Mouse (Mus musculus): ENCODE data around the gene Smoc1.
A peak's percentile ranks its signal among the peaks of the same experiment; 100 is the strongest.

Smoc1 gene

DNA sequence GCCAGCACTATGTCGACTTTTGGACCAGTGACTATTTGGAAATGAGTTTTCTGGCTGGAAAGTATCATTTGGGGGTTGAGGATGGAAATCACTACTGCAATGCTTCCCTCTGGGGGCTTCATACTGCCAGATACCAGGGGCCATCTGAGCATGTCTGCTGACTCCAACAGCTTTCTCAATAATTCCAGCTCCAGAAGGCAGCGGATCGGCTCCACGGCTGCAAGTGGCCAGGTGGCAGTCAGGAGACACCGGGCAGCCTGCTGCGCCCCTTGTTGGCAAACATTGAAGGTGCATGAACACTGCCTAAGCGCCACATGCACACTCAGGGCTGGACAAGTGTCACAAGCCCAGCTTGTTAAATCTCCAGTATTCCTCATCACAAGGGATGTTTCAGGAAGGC is 2.2 kb upstream of the Smoc1 start:
- DNase-seq (ENCODE audit: low read depth, low spot score): no peak

DNA sequence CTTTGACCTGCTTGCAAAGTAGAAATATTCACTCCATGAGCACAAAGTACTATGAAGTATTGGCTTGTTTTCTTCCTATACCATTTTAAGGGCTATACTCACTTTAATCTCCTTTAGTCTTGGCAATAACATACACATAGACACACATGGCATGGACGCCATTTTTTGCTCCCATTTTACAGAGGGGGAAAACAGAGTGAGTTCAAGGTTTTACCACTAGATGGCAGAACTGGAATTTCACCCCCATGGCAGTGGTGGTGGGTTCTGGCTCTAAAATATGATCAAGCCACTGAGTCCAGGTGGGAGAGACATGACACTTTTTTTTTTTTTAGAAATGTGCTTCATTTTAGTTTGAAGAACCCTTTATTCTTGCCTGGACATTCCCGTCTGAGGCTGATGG is 1.6 kb upstream of the Smoc1 start:
- peak; percentile 51 for DNase-seq (ENCODE audit: low read depth, low spot score)

DNA sequence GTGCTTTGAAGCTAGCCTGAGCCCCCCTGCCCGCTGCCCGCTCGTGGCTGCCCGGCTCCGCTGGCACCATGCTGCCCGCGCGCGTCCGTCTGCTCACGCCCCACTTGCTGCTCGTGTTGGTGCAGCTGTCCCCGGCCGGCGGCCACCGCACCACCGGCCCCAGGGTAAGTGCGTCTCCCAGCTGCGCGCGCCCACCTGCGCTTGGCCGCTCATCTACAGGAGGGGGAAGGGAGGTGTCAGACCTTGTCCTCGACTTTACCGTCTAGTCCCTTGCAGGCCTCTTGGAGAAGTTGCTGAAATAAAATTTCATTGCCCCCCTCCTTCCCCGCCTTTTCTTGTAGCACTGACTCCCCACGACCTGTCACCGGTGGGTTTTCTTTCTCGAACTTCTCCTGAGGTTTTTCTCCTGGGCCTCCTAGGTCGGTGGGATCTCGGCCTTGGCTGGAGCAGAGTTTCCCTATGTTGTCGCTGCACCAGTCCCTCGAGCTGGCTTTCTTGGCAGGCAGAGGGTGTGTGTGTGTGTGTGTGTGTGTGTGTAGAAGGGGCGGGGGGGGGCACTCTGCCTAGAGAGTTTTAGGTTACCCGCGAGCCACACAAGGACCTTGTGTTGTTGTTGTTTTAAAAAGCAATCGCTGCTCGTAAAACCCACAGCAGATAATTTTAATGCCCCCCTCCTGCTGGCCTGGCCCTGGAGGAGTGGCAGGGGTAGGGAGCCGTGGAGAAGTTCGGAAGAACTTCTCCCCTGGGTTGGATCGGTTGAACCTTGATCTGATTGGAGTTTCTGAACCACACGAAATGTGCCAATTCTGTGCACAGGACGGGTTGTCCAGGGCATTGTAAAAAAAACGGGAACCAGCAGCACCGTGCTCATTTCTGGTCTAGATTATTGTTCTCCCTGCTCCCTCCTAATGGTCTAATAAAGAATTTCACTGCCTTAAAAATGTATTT is 661 bp downstream of the Smoc1 start:
- peak; percentile 28 for DNase-seq (ENCODE audit: low read depth, low spot score)

DNA sequence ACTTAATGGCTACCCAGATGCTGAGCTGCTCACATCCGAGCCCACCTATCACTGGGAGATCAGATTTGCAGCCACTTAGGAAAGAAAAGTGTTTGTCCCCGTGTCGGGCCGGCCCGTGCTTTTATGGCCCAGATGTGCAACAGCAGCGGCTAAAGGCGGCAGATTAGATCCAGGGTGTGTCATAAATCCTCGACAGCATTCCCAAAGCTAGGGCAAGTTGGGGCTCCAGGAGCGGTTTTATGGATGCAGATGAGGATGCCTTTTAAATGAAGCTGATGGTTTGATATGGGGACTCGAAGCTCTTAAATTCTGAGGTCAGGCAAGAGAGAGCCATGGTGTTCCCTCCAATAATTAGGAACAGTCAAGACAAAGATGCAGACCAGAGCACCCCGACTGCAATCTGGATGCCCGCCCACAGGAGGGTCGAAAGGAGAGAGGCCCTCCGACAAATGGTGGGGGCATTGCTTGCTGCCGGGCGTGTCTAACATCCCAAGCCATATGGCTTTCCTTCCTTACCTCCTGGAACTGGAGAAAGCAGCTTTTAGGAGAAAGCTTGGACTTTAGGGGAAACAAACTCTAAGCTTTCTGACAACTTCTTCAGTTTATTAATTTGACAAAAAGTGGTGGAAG is 1.8 kb downstream of the Smoc1 start:
- DNase-seq (ENCODE audit: low read depth, low spot score): no peak

DNA sequence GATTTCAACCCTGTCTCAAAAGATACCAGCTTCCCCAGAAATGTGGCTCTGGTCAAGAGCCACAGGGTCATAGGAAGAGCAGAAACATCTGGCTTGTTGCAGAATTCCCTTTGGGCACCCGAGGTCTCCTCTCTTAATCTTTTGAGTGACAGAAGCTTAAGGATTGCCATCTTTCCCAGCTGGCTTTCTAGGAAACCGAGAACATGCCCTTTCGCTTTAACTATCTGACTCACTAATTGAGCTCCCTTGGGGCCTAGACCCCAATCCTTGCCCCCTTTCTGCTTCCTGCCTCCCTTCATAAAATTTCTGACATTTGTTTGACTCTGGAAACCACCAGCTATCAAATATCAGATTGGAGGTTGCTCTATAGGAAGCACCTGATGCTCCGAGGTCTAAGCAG is 3.1 kb downstream of the Smoc1 start:
- DNase-seq (ENCODE audit: low read depth, low spot score): no peak

DNA sequence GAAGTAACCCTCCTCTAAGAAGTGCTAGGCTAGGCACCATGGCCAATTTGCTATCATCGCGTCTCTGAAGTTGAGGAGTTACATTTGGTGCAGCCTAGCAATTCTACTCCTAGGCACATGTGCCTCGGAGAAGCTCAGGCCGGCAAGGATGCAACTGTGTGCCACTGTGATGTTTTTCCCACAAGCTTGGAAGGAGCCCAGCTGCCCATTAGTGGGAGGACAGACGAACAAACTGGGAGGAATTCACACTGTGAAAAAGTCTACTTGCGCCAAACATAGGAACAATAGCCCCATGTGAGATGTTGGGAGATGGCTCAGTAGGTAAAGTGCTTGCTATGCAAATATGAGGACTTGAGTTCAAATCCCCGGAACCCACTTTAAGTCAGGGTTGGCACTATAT is 5.0 kb downstream of the Smoc1 start:
- DNase-seq (ENCODE audit: low read depth, low spot score): no peak

DNA sequence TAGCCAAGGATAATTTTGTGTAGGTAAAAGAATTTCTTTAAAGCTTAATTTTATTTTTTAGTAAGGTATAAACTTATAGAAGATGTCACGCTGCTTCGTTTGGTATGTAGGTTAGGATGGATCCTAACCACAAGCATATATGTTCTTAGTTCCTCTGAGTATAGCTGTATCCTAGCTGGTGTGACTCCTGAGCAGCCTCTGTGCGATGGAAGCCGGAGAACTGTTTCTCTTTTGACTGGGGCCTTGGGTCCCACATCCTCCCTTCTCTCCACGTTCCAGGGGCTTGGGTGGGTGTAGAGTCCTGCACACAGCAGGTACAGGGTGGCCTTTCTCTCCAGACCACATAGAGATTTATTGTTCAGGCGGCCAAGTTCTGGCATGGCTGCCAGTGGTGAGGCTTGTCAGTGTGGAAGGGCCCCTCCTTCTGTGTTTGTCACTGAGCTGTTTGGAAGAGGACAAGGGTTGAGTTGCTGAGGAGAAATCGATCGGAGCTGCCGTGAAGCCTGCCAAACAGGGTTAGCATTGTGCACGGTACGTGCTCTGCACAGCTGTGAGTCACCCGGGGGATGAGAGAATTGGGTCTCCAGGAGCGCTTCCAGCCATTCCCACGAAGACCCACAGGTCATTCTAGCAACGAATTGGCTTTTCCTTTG is 6.9 kb downstream of the Smoc1 start:
- no peak for DNase-seq (ENCODE audit: low read depth, low spot score)

DNA sequence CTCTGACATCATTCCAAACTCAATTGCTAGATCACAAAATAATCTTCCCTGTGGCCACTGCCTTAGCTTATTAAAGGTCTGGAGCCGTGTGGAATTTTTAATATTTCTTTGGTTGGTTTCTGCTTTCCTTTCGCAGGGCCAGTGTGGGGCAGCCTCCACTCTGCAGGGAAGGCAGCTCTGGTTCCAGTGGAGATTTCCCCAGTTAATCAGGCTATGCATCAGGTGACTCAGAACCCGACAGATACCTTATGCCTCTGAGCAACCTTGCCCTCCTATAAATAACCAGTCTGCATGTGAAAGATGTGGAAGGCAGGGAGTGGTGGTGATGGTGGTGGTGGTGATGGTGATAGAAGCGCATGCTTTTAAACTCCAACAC is 7.4 kb downstream of the Smoc1 start:
- DNase-seq (ENCODE audit: low read depth, low spot score): no peak

DNA sequence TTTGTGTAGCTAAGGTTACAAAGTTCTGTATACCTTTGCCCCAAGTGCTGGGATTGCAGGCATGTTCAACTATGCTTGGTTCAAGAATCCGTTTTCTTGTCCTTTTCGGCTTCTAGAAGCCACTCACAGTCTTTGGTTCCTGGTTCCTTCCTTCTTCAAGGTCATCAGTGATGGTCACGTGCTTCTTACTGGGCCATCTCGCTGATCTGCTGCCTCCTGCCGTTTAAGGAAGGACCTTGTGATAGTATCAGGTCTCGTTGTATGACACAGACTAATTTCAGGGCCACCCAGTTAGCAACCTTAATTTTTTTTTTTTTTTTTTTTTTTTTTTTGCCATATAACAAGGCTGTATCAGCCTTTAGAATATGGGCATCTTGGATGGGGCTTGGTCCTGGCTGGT is 9.2 kb downstream of the Smoc1 start:
- DNase-seq (ENCODE audit: low read depth, low spot score): no peak

DNA sequence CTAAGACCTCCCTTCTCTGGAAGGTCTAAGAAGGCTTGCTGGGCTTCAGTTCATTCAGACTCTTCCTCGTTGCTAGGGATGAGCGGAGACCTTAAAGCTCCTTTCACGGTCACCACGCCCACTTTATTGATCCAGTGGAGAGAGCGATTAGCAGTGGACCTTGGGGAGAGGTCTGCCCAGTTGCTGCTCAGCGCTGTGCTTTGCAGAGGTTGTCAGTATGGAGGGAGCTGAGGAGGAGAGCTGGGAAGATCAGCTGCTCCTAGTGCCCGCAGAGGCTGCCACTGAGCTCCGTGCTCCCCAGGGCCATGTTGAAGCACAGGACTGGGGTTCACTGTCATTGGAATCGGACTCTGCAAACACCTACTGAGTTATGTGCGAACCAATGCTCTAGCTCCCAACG is 17.0 kb downstream of the Smoc1 start:
- DNase-seq (ENCODE audit: low read depth, low spot score): no peak

DNA sequence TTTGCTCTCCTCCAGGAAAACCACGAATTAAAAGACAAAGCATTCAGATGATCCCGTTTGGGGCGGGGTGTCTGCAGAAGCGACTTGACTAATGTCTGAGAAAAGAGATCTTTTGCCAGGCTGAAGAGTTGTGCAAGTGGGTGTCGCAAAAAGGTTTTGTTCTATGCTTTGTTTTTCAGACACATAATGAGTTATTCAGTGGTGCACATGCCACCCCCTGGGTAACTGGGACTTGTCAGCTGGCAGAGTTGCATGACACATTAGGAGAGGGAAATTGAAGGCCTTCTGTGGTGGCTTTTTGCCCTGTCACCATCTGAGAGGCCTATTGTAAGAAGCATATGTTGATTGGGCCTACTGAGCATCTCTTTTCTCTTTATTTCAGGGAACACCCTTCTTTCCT is 20.3 kb downstream of the Smoc1 start:
- no peak for DNase-seq (ENCODE audit: low read depth, low spot score)

DNA sequence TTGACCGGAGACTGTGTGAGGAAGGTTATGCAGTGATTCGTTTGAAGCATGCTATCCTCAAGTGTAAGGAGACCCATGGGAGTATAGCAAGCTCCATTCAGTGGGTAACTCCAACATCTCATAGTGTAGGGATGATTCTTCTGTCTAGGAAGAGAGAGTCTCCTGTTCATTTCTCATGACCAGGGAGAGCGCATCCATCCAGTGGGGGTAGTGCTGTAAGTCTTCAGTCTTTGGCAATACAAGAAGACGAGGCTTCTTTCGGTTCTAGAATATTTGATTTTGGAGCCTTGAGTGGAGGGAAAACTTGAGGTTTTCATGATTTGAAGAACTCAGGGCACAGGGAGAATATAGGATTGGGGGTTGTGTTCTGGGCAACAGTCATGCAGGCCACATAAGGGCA is 23.1 kb downstream of the Smoc1 start:
- no peak for DNase-seq (ENCODE audit: low read depth, low spot score)

DNA sequence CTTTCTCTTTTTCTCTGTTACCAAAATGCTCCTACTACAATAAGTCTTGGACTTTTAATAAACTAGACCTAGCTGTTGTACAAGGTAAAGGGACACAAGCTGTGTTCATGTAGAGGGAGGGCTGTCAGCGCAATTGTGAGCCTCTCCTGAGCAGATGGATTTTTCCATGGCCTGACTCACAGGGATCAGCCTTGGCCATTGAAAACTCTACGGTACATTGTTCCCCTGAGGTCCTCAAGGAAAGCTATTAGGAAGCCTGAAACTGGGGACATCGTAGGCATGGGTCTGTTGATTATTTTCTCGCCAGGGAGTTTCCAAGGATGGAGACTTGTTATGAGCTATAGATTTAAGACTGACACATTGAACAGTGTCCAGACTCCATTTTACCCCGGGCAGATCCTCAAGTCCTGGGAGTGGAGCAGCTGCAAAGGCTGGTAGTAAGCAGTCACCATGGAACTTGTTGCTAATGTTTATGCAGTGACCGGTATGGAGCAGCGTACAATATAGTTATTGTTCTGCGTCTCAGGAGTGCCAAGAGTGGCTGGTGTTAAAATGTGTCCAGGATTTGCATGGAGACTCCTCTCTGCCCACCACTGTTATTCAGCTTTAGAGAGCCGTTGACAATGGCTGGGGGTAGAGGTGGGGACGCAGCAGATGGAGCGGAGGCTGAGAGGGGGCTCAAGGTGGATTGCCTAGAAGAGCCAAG is 28.5 kb downstream of the Smoc1 start:
- DNase-seq (ENCODE audit: low read depth, low spot score): no peak

DNA sequence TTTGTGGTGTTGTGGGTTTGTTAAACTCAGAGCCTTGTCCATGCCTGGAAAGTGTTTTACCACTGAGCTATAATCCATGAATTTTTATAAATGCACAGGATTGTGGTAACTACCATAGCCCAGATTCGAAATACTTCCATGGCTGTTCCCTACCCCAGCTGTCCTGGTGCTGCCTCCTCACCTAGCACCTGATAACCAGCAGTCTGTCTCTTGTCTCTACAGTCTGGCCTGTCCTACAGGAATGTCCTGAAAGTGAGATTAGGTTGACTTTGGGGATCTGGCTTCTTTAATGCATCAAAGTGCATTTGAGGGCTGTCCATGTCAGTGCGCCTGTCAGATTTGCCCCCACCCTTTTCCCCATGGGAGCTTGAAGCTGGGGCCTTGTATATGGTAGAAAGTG is 29.2 kb downstream of the Smoc1 start:
- DNase-seq (ENCODE audit: low read depth, low spot score): no peak

DNA sequence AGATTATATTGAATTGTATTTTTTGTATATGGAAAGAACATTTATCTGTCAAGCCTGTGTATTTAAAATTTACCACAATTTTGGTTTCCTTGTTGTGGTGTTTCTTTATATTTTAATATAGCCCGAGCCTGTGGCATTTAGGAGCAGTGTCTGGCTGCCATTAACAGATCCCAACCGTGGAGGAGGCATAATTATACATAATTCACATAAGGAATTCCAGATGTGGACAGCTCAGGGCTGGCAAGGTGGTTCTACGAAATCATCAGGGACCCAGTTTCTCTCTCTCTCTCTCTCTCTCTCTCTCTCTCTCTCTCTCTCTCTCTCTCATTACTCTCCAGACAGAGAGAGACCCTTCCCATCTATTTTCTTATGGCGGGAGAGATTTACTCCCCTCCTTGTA is 31.0 kb downstream of the Smoc1 start:
- DNase-seq (ENCODE audit: low read depth, low spot score): no peak

DNA sequence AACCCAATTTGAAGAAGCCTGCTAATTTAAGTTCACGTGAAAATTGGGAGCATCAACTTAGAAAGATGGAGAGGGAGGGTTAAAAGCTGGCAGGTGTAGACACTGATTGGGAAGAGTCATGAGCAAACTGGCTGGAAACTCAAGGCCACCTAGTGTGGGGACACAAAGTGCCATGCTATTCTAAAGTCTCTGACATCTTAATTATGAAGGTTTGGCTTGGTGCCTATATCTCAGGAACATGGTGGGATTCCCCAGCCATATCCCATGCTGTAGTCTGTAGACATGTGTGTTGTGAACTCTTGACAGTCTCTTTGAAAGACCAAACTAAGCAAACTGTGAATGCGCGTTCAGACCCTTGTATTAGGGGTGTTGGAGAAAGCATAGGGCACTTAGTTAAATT is 32.0 kb downstream of the Smoc1 start:
- DNase-seq (ENCODE audit: low read depth, low spot score): no peak

DNA sequence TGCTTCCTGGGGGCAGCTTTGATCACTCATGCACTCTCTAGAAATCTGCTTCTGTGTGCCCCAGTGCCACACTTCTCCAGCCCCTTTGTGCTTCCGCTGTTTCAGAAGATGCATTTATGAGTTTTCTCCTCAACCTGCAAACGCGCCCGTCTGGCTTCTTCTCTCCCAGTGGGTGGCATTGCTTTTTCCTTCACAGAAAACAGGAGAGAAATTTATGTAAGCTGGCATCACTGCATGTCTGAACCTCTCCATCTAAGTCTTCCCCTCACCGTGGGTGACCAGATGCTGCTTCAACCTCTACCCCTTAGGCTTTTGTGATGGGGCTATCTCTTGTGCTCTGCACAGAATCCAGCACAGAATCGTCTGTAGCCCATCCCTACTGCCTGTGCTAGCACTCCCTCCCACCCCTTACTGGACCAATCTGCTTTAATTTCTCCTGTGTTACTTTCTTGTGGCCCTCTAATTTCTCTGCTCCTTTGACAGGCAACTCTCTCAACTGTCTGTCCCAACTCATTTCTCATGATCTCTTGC is 35.3 kb downstream of the Smoc1 start:
- no peak for DNase-seq (ENCODE audit: low read depth, low spot score)

DNA sequence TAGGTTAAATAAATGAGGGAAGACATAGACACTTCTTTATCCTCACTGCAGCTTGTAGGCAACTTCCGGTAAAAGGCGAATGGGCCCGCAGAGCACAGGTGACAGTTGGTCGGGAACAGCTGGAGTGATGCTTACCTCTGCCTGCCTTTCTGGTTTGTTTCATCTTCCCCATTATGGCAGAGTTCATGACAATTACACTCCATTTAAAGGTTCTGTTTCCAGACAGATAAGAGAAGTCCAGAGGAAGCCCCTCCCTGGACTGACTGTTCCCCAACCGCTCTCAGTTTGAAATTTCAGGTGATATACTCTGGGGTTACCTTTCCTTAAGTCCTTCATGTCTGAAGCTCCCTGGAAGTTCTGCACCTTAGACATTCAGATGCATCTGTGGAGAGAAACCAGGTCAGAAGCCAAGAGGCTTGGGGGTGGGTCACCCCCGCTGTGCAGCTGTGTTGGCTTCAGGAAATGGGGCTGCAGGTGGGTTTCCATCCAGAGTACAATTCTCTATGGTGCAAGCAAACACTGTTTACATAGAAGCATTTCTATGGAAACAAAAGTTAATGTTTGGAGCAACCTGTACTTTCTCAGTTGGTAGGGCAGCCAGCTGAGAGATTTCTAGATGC is 36.8 kb downstream of the Smoc1 start:
- no peak for DNase-seq (ENCODE audit: low read depth, low spot score)

DNA sequence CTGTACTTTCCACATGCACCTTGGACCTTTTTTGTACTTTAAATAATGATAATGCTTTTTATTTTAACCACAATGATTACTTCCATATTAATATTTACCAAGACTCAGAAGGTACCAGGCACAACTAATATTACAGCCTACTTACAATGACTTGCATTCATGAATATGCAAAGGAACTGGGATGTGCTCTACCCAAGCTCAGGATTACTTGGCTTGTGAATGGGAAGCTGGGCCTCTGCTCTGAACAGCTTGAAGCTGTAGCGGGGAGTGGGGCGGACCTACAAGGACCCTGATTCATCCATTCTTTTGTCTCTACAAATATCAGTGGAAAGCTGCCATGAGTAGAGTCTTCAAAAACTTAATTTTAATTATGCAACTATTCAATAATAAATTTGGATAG is 47.5 kb downstream of the Smoc1 start:
- DNase-seq (ENCODE audit: low read depth, low spot score): no peak

DNA sequence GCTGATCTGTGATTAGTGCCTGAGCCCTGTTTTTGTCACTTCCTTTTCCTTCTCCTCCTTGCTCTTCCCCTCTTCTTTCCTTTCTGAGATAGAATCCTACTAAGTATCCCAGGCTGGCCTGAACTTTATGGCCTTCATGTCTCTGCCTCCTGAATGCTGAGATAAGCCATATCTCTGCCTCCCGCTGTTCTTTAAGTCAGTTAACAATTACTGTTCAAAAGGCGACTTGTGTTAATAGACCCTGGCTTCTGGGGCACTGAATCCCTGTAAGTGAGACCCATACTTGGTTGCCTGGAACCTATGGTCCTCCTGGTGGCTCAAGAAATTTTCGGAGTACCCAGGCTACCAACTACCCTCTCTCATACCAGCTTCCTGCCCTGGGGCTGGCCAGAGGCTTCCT is 48.3 kb downstream of the Smoc1 start:
- DNase-seq (ENCODE audit: low read depth, low spot score): no peak

DNA sequence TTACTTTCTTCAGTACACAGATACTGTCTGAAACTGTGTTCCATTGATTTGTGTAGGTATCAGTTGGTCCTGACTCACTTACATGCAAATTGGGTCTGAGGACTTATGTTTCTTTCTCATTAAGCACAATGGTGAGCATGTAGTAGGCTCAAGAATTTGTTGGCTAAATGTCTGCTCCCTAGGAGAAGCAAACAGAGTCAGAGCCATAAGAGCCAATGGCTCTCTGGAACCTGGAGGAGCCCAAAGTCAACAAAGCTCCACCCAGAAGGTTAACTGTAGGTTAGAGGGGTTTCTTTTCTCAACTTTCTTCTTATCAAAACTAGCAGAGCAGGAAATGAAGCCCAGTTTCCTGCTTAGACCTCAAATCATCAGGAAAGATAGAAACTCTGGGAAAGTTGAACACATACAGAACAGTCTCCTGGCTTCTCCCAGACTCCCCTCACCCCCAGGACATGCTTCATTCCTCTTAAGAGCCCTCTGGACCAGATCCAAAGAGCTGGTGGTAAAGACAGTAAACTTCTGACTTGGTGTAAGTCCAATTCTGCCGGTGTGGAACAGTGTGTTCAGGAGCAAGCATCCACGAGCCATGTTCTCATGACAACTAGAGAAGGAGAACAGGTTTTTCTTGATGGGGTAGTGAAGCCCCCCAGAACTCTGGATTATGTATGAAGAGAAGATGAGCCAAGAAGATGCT is 51.5 kb downstream of the Smoc1 start:
- DNase-seq (ENCODE audit: low read depth, low spot score): no peak
